In the genomic region with DNA sequence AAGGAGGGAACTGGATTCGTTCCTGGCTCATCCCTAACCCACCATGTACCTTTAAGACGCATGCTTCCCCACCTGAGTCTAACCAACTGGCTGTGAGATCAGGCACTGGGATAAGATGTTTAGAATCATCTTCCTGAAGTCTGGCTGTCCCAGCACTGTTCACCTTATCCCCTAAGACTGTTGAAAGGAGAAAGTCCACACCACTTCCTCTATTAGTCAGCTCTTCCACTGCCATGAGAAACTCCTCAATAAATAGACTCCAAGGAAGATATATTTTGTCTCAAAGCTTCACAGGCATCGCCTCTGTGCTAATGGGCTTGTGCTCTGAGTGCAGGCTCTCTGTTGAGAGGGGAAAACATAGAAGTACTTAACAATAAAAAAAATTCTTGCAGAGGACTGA, we compare ENCODE assay signal across 49 mouse cellular contexts. TPM values are rescaled to one million over a fixed set of nuclear protein-coding genes. Genes with fewer than 3 reads are reported as not detected.
"Had no signal": no experiment of that assay in that cellular context is flagged by ENCODE, and none has a peak within 500 bp of the region (broad histone marks: within the 10 kb centered on the region; RNA-seq: fewer than 3 reads in every experiment).

No protein-coding gene starts in this region.

- DNase-seq: heart, postnatal 10 days; heart, postnatal 14 days; heart, postnatal 36 days; heart, postnatal 4 days; kidney, adult 18-20 months; kidney, adult 2 months; kidney, adult 8-10 months; kidney, adult 9 months; kidney, postnatal 10 days; kidney, postnatal 14 days; kidney, postnatal 25 days; kidney, postnatal 36 days; kidney, postnatal 4 days; layer of hippocampus, adult 9-11 months; layer of hippocampus, postnatal 36 days had no signal

- ATAC-seq: hindbrain, embryonic 16.5 days; hindbrain, postnatal 0 days; inflammation-experienced regulatory T-cells, adult 6 months; intestine, embryonic 15.5 days; intestine, embryonic 16.5 days; intestine, postnatal 0 days had no signal

RNA-seq across cellular contexts. Expression of a gene that starts 5.5 kb away (rescaled TPM):
- total RNA-seq: heart, postnatal 10 days; heart, postnatal 14 days; heart, postnatal 25 days; heart, postnatal 36 days; heart, postnatal 4 days; hindbrain, postnatal 0 days; layer of hippocampus, adult 18-20 months; layer of hippocampus, adult 2 months; layer of hippocampus, postnatal 10 days; layer of hippocampus, postnatal 14 days; layer of hippocampus, postnatal 25 days; layer of hippocampus, postnatal 36 days; left cerebral cortex, adult 18-20 months had no signal
- polyA plus RNA-seq: heart, embryonic 10.5 days; heart, embryonic 14.5 days; heart, embryonic 15.5 days; heart, postnatal 0 days; hindbrain, embryonic 10.5 days; hindbrain, embryonic 11.5 days; hindbrain, embryonic 12.5 days; hindbrain, embryonic 13.5 days; hindbrain, embryonic 14.5 days; hindbrain, embryonic 15.5 days; hindbrain, embryonic 16.5 days; hindbrain, postnatal 0 days; inflammation-experienced regulatory T-cells, adult 6 months; intestine, embryonic 14.5 days; intestine, postnatal 0 days; kidney, adult 2 months; kidney, embryonic 14.5 days; kidney, embryonic 16.5 days; kidney, postnatal 0 days; large intestine, adult 2 months had no signal

RNA-seq across cellular contexts. Expression of a gene that starts 14.2 kb away (rescaled TPM):
- total RNA-seq: heart, postnatal 10 days; heart, postnatal 14 days; heart, postnatal 25 days; heart, postnatal 36 days; heart, postnatal 4 days; hindbrain, postnatal 0 days; layer of hippocampus, adult 18-20 months; layer of hippocampus, adult 2 months; layer of hippocampus, adult 8-10 months; layer of hippocampus, postnatal 10 days; layer of hippocampus, postnatal 14 days; layer of hippocampus, postnatal 25 days; layer of hippocampus, postnatal 36 days; left cerebral cortex, adult 18-20 months had no signal
- polyA plus RNA-seq: heart, embryonic 10.5 days; heart, embryonic 11.5 days; heart, embryonic 12.5 days; heart, embryonic 13.5 days; heart, embryonic 14.5 days; heart, embryonic 15.5 days; heart, embryonic 16.5 days; heart, postnatal 0 days; hindbrain, embryonic 10.5 days; hindbrain, embryonic 11.5 days; hindbrain, embryonic 12.5 days; hindbrain, embryonic 13.5 days; hindbrain, embryonic 14.5 days; hindbrain, embryonic 15.5 days; hindbrain, embryonic 16.5 days; hindbrain, postnatal 0 days; inflammation-experienced regulatory T-cells, adult 6 months; intestine, embryonic 14.5 days; intestine, embryonic 15.5 days; intestine, embryonic 16.5 days; intestine, postnatal 0 days; kidney, adult 2 months; kidney, embryonic 14.5 days; kidney, embryonic 15.5 days; kidney, embryonic 16.5 days; kidney, postnatal 0 days; large intestine, adult 2 months had no signal

RNA-seq across cellular contexts. Expression of a gene that starts 22.6 kb away (rescaled TPM):
- total RNA-seq: heart, postnatal 14 days; heart, postnatal 36 days; hindbrain, postnatal 0 days; layer of hippocampus, adult 18-20 months; layer of hippocampus, adult 8-10 months; layer of hippocampus, postnatal 10 days; layer of hippocampus, postnatal 14 days; layer of hippocampus, postnatal 25 days; layer of hippocampus, postnatal 36 days; left cerebral cortex, adult 18-20 months had no signal
- polyA plus RNA-seq: heart, embryonic 12.5 days; heart, embryonic 13.5 days; heart, embryonic 14.5 days; heart, embryonic 15.5 days; hindbrain, embryonic 10.5 days; hindbrain, embryonic 11.5 days; hindbrain, embryonic 12.5 days; hindbrain, embryonic 14.5 days; large intestine, adult 2 months had no signal

RNA-seq across cellular contexts. Expression of a gene that starts 44.8 kb away (rescaled TPM):
- total RNA-seq: heart, postnatal 10 days; heart, postnatal 14 days; heart, postnatal 25 days; heart, postnatal 36 days; heart, postnatal 4 days; hindbrain, postnatal 0 days; layer of hippocampus, adult 18-20 months; layer of hippocampus, adult 2 months; layer of hippocampus, adult 8-10 months; layer of hippocampus, postnatal 10 days; layer of hippocampus, postnatal 14 days; layer of hippocampus, postnatal 25 days; layer of hippocampus, postnatal 36 days; left cerebral cortex, adult 18-20 months had no signal
- polyA plus RNA-seq: heart, embryonic 10.5 days; heart, embryonic 11.5 days; heart, embryonic 12.5 days; heart, embryonic 13.5 days; heart, embryonic 14.5 days; heart, embryonic 15.5 days; heart, embryonic 16.5 days; heart, postnatal 0 days; hindbrain, embryonic 10.5 days; hindbrain, embryonic 11.5 days; hindbrain, embryonic 12.5 days; hindbrain, embryonic 13.5 days; hindbrain, embryonic 14.5 days; hindbrain, embryonic 15.5 days; hindbrain, embryonic 16.5 days; hindbrain, postnatal 0 days; inflammation-experienced regulatory T-cells, adult 6 months; intestine, embryonic 14.5 days; intestine, embryonic 15.5 days; intestine, embryonic 16.5 days; intestine, postnatal 0 days; kidney, adult 2 months; kidney, embryonic 14.5 days; kidney, embryonic 15.5 days; kidney, embryonic 16.5 days; kidney, postnatal 0 days; large intestine, adult 2 months had no signal
